Mouse (Mus musculus) CH12.LX (cell line): Measurements from ENCODE around the gene Tpst2. TPM values are rescaled to one million over a fixed set of nuclear protein-coding genes. Genes with fewer than 3 reads are reported as not detected.

Experiments
- DNase-seq: peaks from one replicate; pipeline ENCODE4 v3.0.0-alpha.2; 2013; ENCODE audit errors: extremely low read depth
- H3K27ac ChIP-seq: 2 replicates; pipeline ENCODE4 v1.5.1; 2012; ENCODE audit warnings: low read depth, mild to moderate bottlenecking, control low read depth, moderate library complexity; ENCODE audit not compliant: insufficient read depth
- H3K27me3 ChIP-seq: replicated peaks from 2 replicates; pipeline ENCODE3; 2012; ENCODE audit warnings: inconsistent platforms
- H3K36me3 ChIP-seq, 2 experiments: replicated peaks in 1 of 2; 2 replicates each; pipeline versions ENCODE3 to v1.6.1; 2012; ENCODE audit warnings: inconsistent platforms in 1 of 2, low read length in 1 of 2, mild to moderate bottlenecking in 1 of 2, mixed read lengths in 1 of 2, moderate library complexity in 1 of 2; ENCODE audit not compliant: control insufficient read depth in 1 of 2, insufficient read depth in 1 of 2
- H3K4me1 ChIP-seq, 2 experiments: 2 replicates each; pipeline ENCODE4 v1.6.1; 2012; ENCODE audit warnings: inconsistent platforms in 1 of 2, moderate library complexity in 1 of 2; ENCODE audit not compliant: insufficient read depth in 2 of 2, control insufficient read depth in 1 of 2
- H3K4me2 ChIP-seq: 2 replicates; pipeline ENCODE4 v1.6.1; 2012; ENCODE audit warnings: low read depth, mild to moderate bottlenecking, control low read depth; ENCODE audit not compliant: poor library complexity, insufficient read depth, severe bottlenecking
- H3K4me3 ChIP-seq, 3 experiments: fragments of 150-350 bp in 1 of 3; sonication (generic) in 1 of 3; replicated peaks in 1 of 3; 2 replicates each; pipeline versions ENCODE3 to v1.5.1; 2011 to 2012; ENCODE audit warnings: low read depth in 2 of 3, low read length in 2 of 3, mild to moderate bottlenecking in 2 of 3, moderate library complexity in 2 of 3, control low read depth in 1 of 3, improper control_type of control experiment in 1 of 3, inconsistent platforms in 1 of 3, mixed read lengths in 1 of 3; ENCODE audit not compliant: poor library complexity in 1 of 3
- H3K79me2 ChIP-seq: replicated peaks from 2 replicates; pipeline ENCODE4 v1.6.1; 2012; ENCODE audit warnings: mild to moderate bottlenecking, moderate library complexity; ENCODE audit not compliant: control insufficient read depth, poor library complexity, insufficient read depth, severe bottlenecking; ENCODE audit errors: extremely low read depth
- H3K9ac ChIP-seq: 2 replicates; pipeline ENCODE4 v1.6.1; 2012; ENCODE audit warnings: low read depth, mild to moderate bottlenecking, control low read depth, moderate library complexity; ENCODE audit not compliant: insufficient read depth
- H3K9me3 ChIP-seq: replicated peaks from 2 replicates; pipeline ENCODE3; 2012; ENCODE audit warnings: low read length, inconsistent platforms, mixed read lengths
- CHD1 ChIP-seq: IDR thresholded peaks from 2 replicates; pipeline ENCODE4 v1.6.1; 2012; ENCODE audit warnings: low read depth, low read length, improper control_type of control experiment, inconsistent platforms
- CTCF ChIP-seq, 2 experiments: IDR thresholded peaks in 1 of 2; conservative IDR thresholded peaks in 1 of 2; 2 replicates each; pipeline ENCODE4 v1.5.1; 2011 to 2012; ENCODE audit warnings: low read depth in 2 of 2, low read length in 2 of 2, improper control_type of control experiment in 1 of 2, inconsistent platforms in 1 of 2, mild to moderate bottlenecking in 1 of 2, moderate library complexity in 1 of 2
- ELF1 ChIP-seq: IDR thresholded peaks from 2 replicates; pipeline ENCODE4 v1.6.1; 2014; ENCODE audit warnings: low read depth, mild to moderate bottlenecking, inconsistent platforms, low read length, improper control_type of control experiment
- EP300 ChIP-seq: IDR thresholded peaks from 2 replicates; pipeline ENCODE4 v1.6.1; 2011; ENCODE audit warnings: low read length, improper control_type of control experiment
- ETS1 ChIP-seq: conservative IDR thresholded peaks from 2 replicates; pipeline ENCODE4 v1.6.1; 2012; ENCODE audit warnings: low read depth, mild to moderate bottlenecking, inconsistent platforms, low read length, improper control_type of control experiment, moderate library complexity
- GABPA ChIP-seq: IDR thresholded peaks from 2 replicates; pipeline ENCODE4 v1.6.1; 2012; ENCODE audit warnings: low read depth, low read length, improper control_type of control experiment, inconsistent platforms; ENCODE audit not compliant: insufficient replicate concordance
- HCFC1 ChIP-seq: IDR thresholded peaks from 2 replicates; pipeline ENCODE4 v1.6.1; 2012; ENCODE audit warnings: low read depth, mild to moderate bottlenecking, inconsistent platforms, low read length, improper control_type of control experiment
- JUN ChIP-seq: IDR thresholded peaks from 2 replicates; pipeline ENCODE4 v1.6.1; 2011; ENCODE audit warnings: low read depth, mild to moderate bottlenecking, low read length, improper control_type of control experiment, moderate library complexity; ENCODE audit not compliant: insufficient read depth
- KAT2A ChIP-seq: IDR thresholded peaks from 2 replicates; pipeline ENCODE4 v1.6.1; 2012; ENCODE audit warnings: low read length, improper control_type of control experiment, inconsistent platforms; ENCODE audit not compliant: insufficient replicate concordance
- MAFK ChIP-seq: IDR thresholded peaks from 2 replicates; pipeline ENCODE4 v1.6.1; 2011; ENCODE audit warnings: low read length, improper control_type of control experiment; ENCODE audit not compliant: insufficient replicate concordance
- MAZ ChIP-seq: IDR thresholded peaks from 2 replicates; pipeline ENCODE4 v1.6.1; 2012; ENCODE audit warnings: low read depth, mild to moderate bottlenecking, inconsistent platforms, low read length, improper control_type of control experiment, moderate library complexity
- POLR2A ChIP-seq: IDR thresholded peaks from 2 replicates; pipeline ENCODE4 v1.6.1; 2011; ENCODE audit warnings: low read depth, mild to moderate bottlenecking, improper control_type of control experiment, low read length
- POLR2AphosphoS2 ChIP-seq: IDR thresholded peaks from 2 replicates; pipeline ENCODE4 v1.6.1; 2011; ENCODE audit warnings: low read depth, low read length, improper control_type of control experiment
- RCOR1 ChIP-seq: conservative IDR thresholded peaks from 2 replicates; pipeline ENCODE4 v1.6.1; 2012; ENCODE audit warnings: low read depth, mild to moderate bottlenecking, inconsistent platforms, low read length, improper control_type of control experiment
- TBP ChIP-seq: conservative IDR thresholded peaks from 2 replicates; pipeline ENCODE4 v1.6.1; 2011; ENCODE audit warnings: low read depth, low read length, improper control_type of control experiment
- TCF12 ChIP-seq: IDR thresholded peaks from 2 replicates; pipeline ENCODE4 v1.6.1; 2014; ENCODE audit warnings: low read depth, mild to moderate bottlenecking, inconsistent platforms, low read length, improper control_type of control experiment
- USF1 ChIP-seq: IDR thresholded peaks from 2 replicates; pipeline ENCODE4 v1.6.1; 2014; ENCODE audit warnings: low read depth, mild to moderate bottlenecking, inconsistent platforms, low read length, improper control_type of control experiment
- USF2 ChIP-seq: conservative IDR thresholded peaks from 2 replicates; pipeline ENCODE4 v1.6.1; 2011; ENCODE audit warnings: low read depth, low read length, improper control_type of control experiment
- ZC3H11A ChIP-seq: IDR thresholded peaks from 2 replicates; pipeline ENCODE4 v1.6.1; 2012; ENCODE audit warnings: low read depth, mild to moderate bottlenecking, inconsistent platforms, low read length, improper control_type of control experiment
- ZKSCAN1 ChIP-seq: IDR thresholded peaks from 2 replicates; pipeline ENCODE4 v1.6.1; 2012; ENCODE audit warnings: low read depth, inconsistent platforms, low read length, improper control_type of control experiment, borderline replicate concordance
- ZMIZ1 ChIP-seq: IDR thresholded peaks from 2 replicates; pipeline ENCODE4 v1.6.1; 2012; ENCODE audit warnings: low read depth, mild to moderate bottlenecking, inconsistent platforms, low read length, improper control_type of control experiment
- dilution Hi-C: fragments of 300-500 bp; cut with MboI; formaldehyde crosslinking; loops from 2 replicates; pipeline ENCODE4 v1.14.3; 2020; ENCODE audit warnings: low sequenced_read_pairs; ENCODE audit not compliant: extremely low pct_unique_long_range_greater_than_20kb, extremely low pct_ligation_motif_present
- in situ Hi-C: fragments of 300-500 bp; cut with MboI; formaldehyde crosslinking; loops from 3 replicates; pipeline ENCODE4 v1.14.3; 2019; ENCODE audit warnings: low sequenced_read_pairs, low pct_ligation_motif_present, low pct_unique_long_range_greater_than_20kb, mixed read lengths
- polyA plus RNA-seq: library from polyadenylated mRNA; unstranded; fragments of >175 nt; gene quantifications from 2 replicates; pipeline ENCODE4 v1.2.1, GENCODE M21; 2012; ENCODE audit warnings: low read depth; ENCODE audit not compliant: insufficient read length
- total RNA-seq, 2 experiments: library from RNA; depleted of rRNA; stranded (reverse); fragments of 300-350 nt in 1 of 2; fragments of >200 nt in 1 of 2; gene quantifications; 2 replicates each; pipeline ENCODE4 v1.2.3; 2012 to 2014

Gene Tpst2
- total and polyA plus RNA-seq, 3 experiments, result 12.6 to 20.7 (median 15.6) TPM

- TF ChIP-seq JUN (no peak), KAT2A (no peak), ZKSCAN1 (no peak)
These were observed 12.7 kb downstream of the Tpst2 start (continued) for GRCm38 (mm10) chr5:112289236-112289635.

- no peak for DNase-seq
- Histone ChIP-seq H3K4me1 (peaks cover 21 to 52% of the 10 kb centered on the region in 2 experiments), H3K27me3 (no peaks in the 10 kb centered on the region)
- no peak for TF ChIP-seq USF2
- TF ChIP-seq RCOR1, result no peak
- no peak for TF ChIP-seq ZC3H11A
- TF ChIP-seq TCF12, result no peak
- TF ChIP-seq ZMIZ1, result no peak
- TF ChIP-seq HCFC1, result no peak
- TF ChIP-seq MAZ, result no peak
- TF ChIP-seq MAFK, result no peak
- TF ChIP-seq EP300, result no peak
- TF ChIP-seq POLR2A, result no peak
- TF ChIP-seq CHD1, result no peak
- TF ChIP-seq POLR2AphosphoS2, result no peak
- no peak for TF ChIP-seq KAT2A
- TF ChIP-seq, all 38 proteins: peak for 0
- Histone ChIP-seq H3K9me3 (no peaks in the 10 kb centered on the region), H3K36me3 (peaks cover 0 to 15% of the 10 kb centered on the region in 2 experiments), H3K27ac (no peak overlapping the region), H3K79me2 (no peaks in the 10 kb centered on the region), H3K9ac (no peak overlapping the region), H3K4me2 (no peak overlapping the region), H3K4me3 (no peak overlapping the region)
- in situ Hi-C loops (no loop called here), dilution Hi-C loops (no loop called here)
These were observed 13.5 kb downstream of the Tpst2 start for GRCm38 (mm10) chr5:112289819-112290535.

- DNase-seq, result no peak
- Histone ChIP-seq H3K4me1 (peaks cover 20 to 47% of the 10 kb centered on the region in 2 experiments), H3K27ac (no peak overlapping the region), H3K27me3 (no peaks in the 10 kb centered on the region), H3K9ac (no peak overlapping the region), H3K79me2 (no peaks in the 10 kb centered on the region), H3K36me3 (peaks cover 0 to 12% of the 10 kb centered on the region in 2 experiments), H3K4me2 (no peak overlapping the region), H3K9me3 (no peaks in the 10 kb centered on the region), H3K4me3 (no peak overlapping the region)
- in situ Hi-C loops (no loop called here), dilution Hi-C loops (no loop called here)
- no peak for TF ChIP-seq POLR2AphosphoS2
- TF ChIP-seq CTCF (conservative IDR thresholded peaks at IDR 0.05 in 1 of 2, IDR thresholded peaks at IDR 0.05 in 1 of 2; ENCODE audit: low read depth in 2 of 2, low read length in 2 of 2), result no peak
- no peak for TF ChIP-seq TBP
- TF ChIP-seq JUN, result no peak
- TF ChIP-seq GABPA, result no peak
- TF ChIP-seq KAT2A, result no peak
- no peak for TF ChIP-seq ZMIZ1
- TF ChIP-seq ETS1, result no peak
- no peak for TF ChIP-seq MAZ
- no peak for TF ChIP-seq USF1
- no peak for TF ChIP-seq ELF1
- no peak for TF ChIP-seq EP300
These were observed 14.0 kb downstream of the Tpst2 start for GRCm38 (mm10) chr5:112290536-112290880.
